Mouse (Mus musculus): ENCODE measurements at regions not wholly inside any gene's neighbourhood (a gene's known extent, or its start where the extent isn't known, plus 50 kb on each side); places are given as distances from the start of the nearest gene placed in this dataset.
"Not testable (repeated sequence)": the region's sequence is repeated elsewhere in the genome, so short reads cannot be mapped to it uniquely, and the experiment has no call there.

DNA sequence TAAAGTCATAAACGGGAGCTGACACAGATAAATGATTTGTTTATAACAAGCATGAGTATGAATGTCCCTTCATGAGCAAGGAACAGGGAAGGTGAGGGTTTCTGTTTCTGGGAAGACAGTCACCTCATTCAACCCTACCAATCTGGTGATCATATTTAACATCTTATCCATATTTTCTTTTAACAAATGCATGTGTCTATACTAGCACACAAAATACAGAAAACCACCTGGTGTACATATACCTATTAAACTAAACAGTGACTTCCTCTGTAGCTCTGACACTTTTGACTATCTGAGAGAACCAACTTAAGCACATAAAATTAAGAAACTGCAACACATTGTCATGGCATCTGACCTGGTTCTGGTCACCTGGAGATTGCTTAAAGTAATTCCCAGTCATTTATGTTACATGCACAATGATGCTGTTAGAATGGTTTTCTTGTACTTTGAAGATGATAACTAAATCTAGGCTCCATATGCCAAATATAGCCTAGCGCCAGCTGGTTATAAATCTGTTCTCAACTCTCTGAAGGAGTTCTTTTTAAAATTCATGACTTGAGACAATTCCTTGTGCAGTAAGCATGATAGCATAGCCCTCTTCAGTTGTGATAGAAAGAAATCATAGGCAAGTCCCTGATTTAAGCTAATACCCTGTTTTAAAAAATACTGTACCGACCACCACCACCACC lies 1163.6 kb upstream of the Tyrp1 start:
- Histone ChIP-seq H3K27me3 (replicated peaks) (no peaks in the 10 kb centered on the region), H3K4me1 (no peaks in the 10 kb centered on the region), H3K9me3 (no peaks in the 10 kb centered on the region), H3K9ac (no peak overlapping the region), H3K4me3 (no peak overlapping the region), H3K4me2 (no peak overlapping the region), H3K36me3 (replicated peaks) (no peaks in the 10 kb centered on the region), H3K27ac (no peak overlapping the region)
- 84% methylated on average over 3 of the region's 3 CpGs for WGBS
- ATAC-seq (replicated peaks) = no peak

DNA sequence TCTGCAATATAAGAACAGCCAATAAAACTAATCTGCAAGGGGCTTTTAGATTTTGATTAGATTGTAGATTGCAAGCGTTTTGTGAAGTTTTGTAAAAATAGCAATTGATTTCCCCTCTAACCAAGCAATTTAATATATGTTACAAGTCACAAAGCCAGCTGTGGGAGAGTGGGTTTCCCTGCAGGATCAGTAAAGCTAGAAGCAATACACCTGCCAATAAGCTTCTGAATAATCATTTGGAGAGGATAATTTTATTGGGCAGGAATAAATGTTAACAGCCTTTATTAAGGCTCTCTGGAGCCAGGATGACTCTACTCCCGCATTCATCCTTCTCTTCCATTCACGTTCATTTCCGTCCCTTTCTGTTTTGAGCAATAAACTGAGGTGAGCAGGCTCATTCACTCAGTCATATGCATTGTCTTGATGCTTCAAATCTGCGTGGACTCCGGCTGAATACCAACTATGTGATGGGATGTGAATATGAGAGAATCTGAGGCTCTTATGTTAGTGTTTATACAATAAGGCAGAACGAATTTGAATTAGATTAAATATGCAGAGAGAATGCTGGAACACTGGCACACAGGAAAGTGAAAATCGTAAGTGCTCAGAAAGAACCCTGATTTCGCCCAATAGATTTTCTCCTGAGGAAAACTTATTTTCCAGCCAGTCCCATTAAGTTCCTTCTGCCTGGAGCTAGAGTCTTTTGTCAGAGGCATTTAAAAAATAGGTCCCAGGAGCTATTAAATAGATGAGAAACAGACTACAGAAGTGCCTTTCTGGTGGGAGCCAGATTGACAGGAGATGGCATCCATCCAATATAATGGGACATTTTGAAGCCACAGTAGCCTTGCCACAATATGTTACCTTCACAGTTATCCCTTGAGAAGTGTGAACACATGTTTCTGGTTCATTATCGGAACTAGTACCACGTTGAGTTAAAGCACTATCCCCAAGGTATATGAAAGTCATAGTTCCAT lies 1138.8 kb upstream of the Tyrp1 start:
- peak; percentile 73 for ATAC-seq (replicated peaks)
- 55% methylated on average over 11 of the region's 11 CpGs for WGBS
- H3K4me2 ChIP-seq = no peak overlapping the region

DNA sequence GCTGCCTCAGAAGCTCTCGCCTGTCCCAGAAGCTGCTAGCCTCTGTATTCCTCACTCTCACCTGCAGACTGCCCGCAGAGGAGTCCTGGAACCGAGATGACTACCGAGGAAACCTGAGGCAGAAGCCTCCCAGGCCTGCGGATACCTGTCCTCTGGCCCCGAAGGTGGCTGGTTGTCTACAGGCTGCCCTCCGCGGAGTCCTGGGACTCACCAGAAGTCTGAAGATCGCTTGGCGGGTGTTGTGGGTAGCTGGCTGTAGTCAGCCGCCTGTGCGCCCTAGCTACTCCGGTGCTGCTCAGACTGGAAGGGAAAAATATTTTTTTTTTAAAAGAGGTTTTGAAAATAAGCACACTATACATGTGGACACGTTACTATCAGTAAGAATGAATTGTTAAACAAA lies 1113.0 kb upstream of the Tyrp1 start:
- H3K4me2 ChIP-seq; H3K9ac ChIP-seq; H3K9me3 ChIP-seq; H3K36me3 ChIP-seq (replicated peaks); H3K4me1 ChIP-seq; ATAC-seq (replicated peaks); H3K27me3 ChIP-seq (replicated peaks); H3K27ac ChIP-seq; H3K4me3 ChIP-seq: not testable (repeated sequence)
- WGBS = 91% methylated on average over 14 of the region's 14 CpGs

More for the DNA sequence above, 1138.8 kb upstream of the Tyrp1 start:
- no peak overlapping the region for H3K9ac ChIP-seq
- no peaks in the 10 kb centered on the region for H3K4me1 ChIP-seq
- H3K27ac ChIP-seq = no peak overlapping the region
- no peak overlapping the region for H3K4me3 ChIP-seq
- H3K27me3 ChIP-seq (replicated peaks) = no peaks in the 10 kb centered on the region
- no peaks in the 10 kb centered on the region for H3K36me3 ChIP-seq (replicated peaks)
- no peaks in the 10 kb centered on the region for H3K9me3 ChIP-seq

DNA sequence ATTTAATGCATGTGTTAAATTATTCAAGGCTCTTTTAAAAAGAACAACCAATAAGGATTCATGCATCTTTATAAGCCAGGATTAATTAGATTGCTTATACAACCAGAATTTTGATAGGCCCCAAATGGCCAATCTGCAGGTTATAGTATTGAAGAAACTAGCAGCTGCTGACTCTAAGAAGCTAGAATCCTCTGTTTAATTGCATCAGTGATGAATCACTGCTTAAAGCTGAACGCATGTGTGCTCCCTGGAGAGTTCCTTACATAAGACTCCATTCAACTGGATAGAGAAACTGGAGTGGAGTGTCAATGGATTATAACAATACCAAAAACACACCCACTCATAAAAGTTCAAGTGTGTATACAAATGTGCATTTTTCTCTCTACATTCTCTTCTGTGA lies 1109.8 kb upstream of the Tyrp1 start:
- Histone ChIP-seq H3K4me2 (no peak overlapping the region), H3K27me3 (replicated peaks) (no peaks in the 10 kb centered on the region), H3K36me3 (replicated peaks) (no peaks in the 10 kb centered on the region), H3K4me3 (no peak overlapping the region), H3K9ac (no peak overlapping the region), H3K9me3 (no peaks in the 10 kb centered on the region), H3K4me1 (no peaks in the 10 kb centered on the region), H3K27ac (no peak overlapping the region)
- ATAC-seq (replicated peaks) = no peak
- 30% methylated on average over 1 of the region's 1 CpGs for WGBS

DNA sequence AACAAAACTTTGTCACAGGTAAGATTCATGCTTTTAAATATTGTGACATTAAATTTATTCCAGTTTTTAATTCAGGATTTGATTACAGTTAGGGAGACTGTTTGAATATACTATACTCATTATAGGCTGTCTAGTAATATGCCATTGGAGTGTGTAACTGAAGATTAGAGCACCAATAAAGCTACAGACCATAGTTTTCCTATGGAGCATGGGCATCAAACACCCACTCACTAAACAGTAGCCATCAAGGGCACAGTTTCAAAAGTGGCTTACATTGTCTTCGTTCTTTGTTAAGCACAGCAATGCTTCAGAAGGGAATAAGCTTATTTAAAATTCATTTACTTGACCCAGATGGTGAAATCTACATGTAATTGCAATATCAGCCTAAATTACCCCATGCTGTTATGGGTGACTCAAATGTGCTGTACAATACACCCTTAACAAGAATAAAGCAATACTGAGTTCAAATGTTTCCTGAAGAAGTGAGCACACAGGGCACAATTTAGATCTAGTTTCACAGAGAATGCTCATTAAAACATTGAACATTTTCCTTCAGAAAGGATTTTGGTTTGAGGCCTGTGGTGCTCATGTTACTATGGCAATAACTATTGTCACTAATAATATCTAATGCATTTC lies 1092.9 kb upstream of the Tyrp1 start:
- Histone ChIP-seq H3K9me3 (no peaks in the 10 kb centered on the region), H3K27me3 (replicated peaks) (no peaks in the 10 kb centered on the region), H3K36me3 (replicated peaks) (no peaks in the 10 kb centered on the region), H3K4me3 (no peak overlapping the region), H3K4me1 (no peaks in the 10 kb centered on the region), H3K27ac (no peak overlapping the region), H3K4me2 (no peak overlapping the region), H3K9ac (no peak overlapping the region)
- peak; percentile 65 for ATAC-seq (replicated peaks)
- WGBS = 64% methylated on average over 1 of the region's 1 CpGs

All from midbrain, embryonic 15.5 days (tissue).